Mouse (Mus musculus): ENCODE data around the gene Gadd45gip1. TPM values are rescaled to one million over a fixed set of nuclear protein-coding genes. Genes with fewer than 3 reads are reported as not detected.

Gadd45gip1 gene
- not detected for polyA plus RNA-seq (2014; fragmentation: Illumina TruSeq; extraction: RNeasy Lipid Tissue Mini Kit (QIAGEN cat#74804); ENCODE audit: low read depth, low replicate concordance)

DNA sequence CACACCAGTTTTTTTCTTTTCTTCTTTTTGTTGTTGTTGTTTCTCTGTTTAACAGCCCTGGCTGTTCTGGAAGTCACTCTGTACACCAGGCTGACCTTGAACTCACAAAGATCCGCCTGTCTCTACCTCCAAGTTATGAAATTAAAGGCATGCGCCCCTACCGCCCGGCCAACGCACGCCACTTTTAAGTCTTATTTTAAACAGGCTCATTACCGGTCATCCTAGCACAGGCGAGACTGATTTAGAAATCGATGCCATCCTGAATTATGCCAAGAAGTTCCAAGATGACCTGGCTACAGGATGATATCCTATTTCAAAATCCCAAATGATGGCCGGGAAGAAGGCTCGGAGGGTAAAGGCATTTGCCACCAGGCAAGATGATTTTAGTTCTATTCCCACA, at the start of gene Gadd45gip1:
Gene Gadd45gip1 (plus strand): TSS at position 33 of the 400 bp plus-strand sequence.

DNA sequence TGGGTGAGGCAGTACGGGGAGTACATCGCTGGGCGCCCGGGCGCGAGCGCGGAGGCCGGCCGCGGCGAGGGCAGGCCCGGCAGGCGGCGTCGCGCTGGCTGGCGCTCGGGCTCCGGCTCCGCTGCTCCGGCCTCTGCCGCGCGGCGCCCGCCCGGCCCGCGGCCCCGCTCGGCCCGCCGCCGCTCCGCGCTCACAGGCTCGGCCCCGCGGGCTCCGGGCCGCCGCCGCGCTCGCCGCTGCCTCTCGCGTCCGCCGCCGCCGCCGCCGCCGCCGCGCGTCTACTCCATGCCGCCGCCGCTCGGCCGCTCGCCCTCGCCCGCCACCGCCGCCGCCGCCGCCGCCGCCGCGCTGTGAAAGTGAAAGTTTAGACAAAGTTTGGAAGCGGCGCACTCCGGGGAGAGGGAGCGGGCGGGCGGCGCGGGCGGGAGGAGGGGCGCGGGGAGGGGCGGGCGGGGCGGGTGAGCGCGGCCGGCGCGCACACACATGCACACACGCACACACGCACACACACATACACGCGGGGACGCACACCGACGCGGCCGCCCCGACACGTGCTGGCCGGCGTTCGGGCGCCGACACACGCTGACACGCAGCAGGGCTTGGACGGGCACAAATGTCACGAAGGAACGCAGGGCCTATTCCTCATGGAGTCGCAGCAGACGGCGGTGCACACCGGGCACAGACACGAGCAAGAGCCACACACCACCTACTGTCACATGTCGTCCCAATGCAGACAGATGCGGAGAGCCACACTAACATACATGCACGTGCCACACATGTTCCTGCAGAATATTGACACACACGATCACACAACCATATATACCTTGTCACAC, 31.1 kb upstream of the Gadd45gip1 start, which contains the start of gene Nfix:
Gene Nfix (minus strand): TSS at position 346 of the 833 bp plus-strand sequence.

DNA sequence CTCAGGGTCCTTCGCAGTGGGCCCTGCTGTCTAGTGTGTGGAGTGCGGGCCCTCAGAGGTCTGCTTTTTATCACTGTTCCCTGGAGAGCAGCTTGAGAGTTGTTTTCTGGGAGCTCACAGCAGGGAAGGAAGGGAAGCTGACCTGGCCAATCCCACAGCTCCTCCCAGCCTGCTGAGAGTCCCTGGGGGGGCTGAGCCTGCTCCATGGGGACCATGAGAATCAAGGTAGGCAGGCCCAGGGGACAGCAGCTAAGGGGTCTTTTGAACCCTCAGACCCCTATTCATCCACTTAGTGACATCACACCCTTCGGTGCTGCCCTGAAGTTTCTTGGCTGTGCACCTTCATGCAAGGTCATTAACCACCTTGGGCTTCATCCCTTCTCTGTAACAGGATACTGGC, 8.6 kb upstream of the Gadd45gip1 start, which contains the start of gene Dand5:
Gene Dand5 (minus strand): TSS at position 101 of the 400 bp plus-strand sequence.

DNA sequence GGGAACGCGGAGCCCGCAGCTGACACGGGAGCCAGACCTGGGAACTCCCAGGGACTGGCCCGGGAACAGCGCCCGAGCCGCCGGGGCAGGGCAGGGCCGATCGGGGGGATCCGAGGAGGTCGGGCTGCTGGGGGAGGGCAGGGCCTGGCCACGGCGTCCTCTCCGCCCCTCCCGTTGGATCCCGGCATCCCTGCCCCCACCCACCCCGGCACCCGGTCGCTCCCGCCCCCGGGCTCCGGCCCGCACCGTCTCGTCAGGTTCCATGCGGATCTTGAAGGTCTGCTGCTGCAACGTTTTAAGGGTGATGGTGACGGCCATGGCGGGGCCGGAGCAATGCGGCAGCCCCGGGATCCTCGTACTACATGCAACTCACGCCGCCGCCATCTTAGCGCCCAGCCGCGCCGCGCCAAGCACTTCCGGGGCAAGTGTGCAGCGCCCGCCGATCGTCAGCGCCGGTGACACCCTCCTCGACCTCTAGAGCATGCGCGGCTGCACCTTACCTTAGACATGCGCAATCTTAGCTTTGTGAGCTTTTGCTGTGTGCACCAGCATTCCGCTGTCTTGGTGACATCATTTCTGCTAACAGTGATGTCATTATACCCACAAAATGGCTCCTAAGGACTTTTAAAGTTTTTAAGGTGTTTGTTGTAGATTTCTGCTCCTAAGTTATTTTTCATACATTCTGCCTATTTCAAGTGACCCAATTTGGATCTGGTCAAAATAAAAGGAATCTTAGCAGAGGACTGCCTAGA, 9.1 kb downstream of the Gadd45gip1 start, which contains the start of gene Rad23a:
Gene Rad23a (minus strand): TSS at position 418 of the 752 bp plus-strand sequence.

DNA sequence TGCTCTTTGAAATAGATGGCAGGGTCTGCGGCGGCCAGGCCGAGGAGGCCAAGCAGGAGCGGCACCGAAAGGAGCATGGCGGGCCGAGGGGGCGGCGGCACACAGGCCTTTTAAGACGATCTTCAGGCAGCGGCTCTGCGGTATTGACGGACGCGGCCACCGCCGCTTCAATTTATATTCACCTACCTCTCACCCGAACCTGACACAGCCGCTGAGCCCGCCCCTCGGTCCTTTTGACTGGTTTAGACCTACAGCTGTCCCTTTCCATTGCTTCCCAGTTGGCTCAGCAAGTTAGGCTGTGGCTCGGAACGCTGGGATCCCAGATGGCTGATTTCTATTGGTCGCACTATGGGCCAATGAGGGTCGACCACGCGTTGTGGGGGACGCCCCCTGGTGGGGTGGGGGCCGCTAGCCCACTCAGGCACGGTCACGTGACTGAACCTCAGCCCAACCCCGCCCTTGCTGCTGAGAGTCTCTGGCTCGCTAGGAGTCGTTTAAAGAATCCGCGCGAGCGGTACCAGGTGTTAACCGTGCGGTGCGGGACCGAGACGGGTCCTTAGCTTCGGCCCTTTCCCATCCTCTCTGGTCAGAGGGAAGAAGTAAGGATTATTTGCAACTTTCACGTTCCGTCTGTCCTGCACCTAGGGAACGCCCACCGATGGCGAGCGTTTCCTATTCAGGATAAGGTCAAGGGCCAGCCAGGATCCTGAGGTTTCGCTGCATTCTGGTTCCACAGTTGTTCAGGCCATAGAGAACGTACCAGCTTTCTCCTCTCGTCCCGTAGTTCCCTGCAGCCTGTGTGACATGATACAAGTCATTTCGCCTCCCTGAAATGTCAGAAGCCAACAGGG, 15.6 kb downstream of the Gadd45gip1 start, which contains the start of gene Calr:
Gene Calr (minus strand): TSS at position 213 of the 851 bp plus-strand sequence.

DNA sequence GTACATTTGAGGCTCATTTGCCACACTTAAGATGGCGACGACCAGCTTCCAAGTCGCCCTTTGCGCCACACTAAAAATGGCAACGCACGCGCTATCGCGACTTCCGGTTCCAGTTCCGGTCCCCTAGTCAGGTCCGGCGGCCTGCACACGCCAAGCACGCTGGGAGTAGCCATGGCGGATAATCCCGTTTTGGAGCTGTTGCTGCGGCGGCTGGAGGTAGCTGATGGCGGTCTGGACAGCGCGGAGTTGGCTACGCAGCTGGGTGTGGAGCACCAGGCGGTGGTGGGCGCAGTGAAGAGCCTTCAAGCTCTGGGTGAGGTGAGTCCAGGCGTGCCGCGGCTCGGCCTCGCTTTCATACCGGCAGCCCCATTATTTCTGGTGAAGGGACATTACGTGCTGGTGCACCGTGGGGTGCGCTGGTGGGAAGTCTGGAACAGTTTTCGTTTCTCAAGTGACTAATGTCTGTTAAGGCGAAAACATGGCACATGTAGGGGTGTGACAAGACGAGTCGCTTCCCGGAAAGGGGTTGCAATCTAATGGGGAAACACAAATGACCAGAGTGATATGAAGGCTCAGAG, 25.6 kb downstream of the Gadd45gip1 start, which contains the start of gene Farsa:
Gene Farsa (plus strand): TSS at position 126 of the 578 bp plus-strand sequence.

DNA sequence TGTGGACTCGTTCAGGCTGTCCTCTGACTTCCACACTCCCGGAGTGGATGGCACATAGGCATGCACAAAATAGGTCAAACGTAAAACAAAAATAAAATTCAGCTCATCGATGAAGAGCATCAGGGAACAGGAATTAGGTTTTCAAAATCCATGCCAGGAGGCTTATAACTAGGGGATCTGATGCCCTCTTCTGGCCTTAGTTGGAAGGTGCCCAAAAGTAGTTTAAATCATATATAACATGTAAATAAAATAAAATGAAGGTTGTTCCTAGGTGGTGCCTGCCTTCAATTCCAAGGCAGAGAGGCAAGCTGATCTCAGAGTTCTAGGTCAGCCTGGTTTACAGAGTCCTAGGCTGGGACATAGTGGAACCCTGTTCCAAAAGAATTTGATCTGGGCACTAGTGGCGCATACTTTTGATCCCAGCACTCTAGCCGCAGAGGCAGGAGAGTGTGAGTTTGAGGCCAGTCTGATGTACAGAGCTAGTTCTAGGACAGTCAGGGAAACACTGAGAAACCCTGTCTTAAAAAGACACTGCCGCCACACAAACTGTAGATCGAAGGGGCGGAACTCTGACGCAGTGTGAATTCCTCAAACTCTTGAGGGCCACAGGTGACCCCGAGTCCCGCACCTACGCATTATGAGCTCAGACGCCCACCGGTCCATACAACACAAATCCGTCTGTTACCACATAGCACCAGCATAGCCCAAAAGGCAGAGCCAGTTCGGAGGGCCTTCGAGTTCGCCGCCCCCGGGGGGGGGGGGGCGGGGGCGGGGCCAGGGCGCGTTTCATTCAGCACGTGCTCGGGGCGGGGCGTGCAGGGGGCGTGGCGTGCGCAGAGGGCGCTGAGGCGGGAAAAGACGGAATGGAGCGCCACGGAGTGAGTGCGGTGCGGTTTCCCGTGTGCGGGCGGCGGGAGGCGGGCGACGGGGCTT, 40.3 kb downstream of the Gadd45gip1 start, which contains the start of gene Syce2:
Gene Syce2 (plus strand): TSS at position 736 of the 933 bp plus-strand sequence.

Other genes with a start within 250 kb of the Gadd45gip1 start
- 0.77 TPM for gene Ier2, start 168.7 kb upstream of the Gadd45gip1 start, polyA plus RNA-seq (2014; fragmentation: Illumina TruSeq; extraction: RNeasy Lipid Tissue Mini Kit (QIAGEN cat#74804); ENCODE audit: low read depth, low replicate concordance)
- gene Trmt1, start 145.2 kb upstream of the Gadd45gip1 start, polyA plus RNA-seq (2014; fragmentation: Illumina TruSeq; extraction: RNeasy Lipid Tissue Mini Kit (QIAGEN cat#74804); ENCODE audit: low read depth, low replicate concordance): 7.9 TPM
- 2.0 TPM for gene Nacc1, start 143.7 kb upstream of the Gadd45gip1 start, polyA plus RNA-seq (2014; fragmentation: Illumina TruSeq; extraction: RNeasy Lipid Tissue Mini Kit (QIAGEN cat#74804); ENCODE audit: low read depth, low replicate concordance)
- gene Lyl1, start 130.1 kb upstream of the Gadd45gip1 start, polyA plus RNA-seq (2014; fragmentation: Illumina TruSeq; extraction: RNeasy Lipid Tissue Mini Kit (QIAGEN cat#74804); ENCODE audit: low read depth, low replicate concordance): not detected
- not detected for gene G430095P16Rik, start 108.5 kb upstream of the Gadd45gip1 start, polyA plus RNA-seq (2014; fragmentation: Illumina TruSeq; extraction: RNeasy Lipid Tissue Mini Kit (QIAGEN cat#74804); ENCODE audit: low read depth, low replicate concordance)
- 5.1 TPM for gene Nfix, start 31.2 kb upstream of the Gadd45gip1 start, polyA plus RNA-seq (2014; fragmentation: Illumina TruSeq; extraction: RNeasy Lipid Tissue Mini Kit (QIAGEN cat#74804); ENCODE audit: low read depth, low replicate concordance)
- 3.3 TPM for gene Dand5, start 8.7 kb upstream of the Gadd45gip1 start, polyA plus RNA-seq (2014; fragmentation: Illumina TruSeq; extraction: RNeasy Lipid Tissue Mini Kit (QIAGEN cat#74804); ENCODE audit: low read depth, low replicate concordance)
- 3.5 TPM for gene Rad23a, start 9.1 kb downstream of the Gadd45gip1 start, polyA plus RNA-seq (2014; fragmentation: Illumina TruSeq; extraction: RNeasy Lipid Tissue Mini Kit (QIAGEN cat#74804); ENCODE audit: low read depth, low replicate concordance)
- 862 TPM for gene Calr, start 15.4 kb downstream of the Gadd45gip1 start, polyA plus RNA-seq (2014; fragmentation: Illumina TruSeq; extraction: RNeasy Lipid Tissue Mini Kit (QIAGEN cat#74804); ENCODE audit: low read depth, low replicate concordance)
- 1.3 TPM for gene Farsa, start 25.5 kb downstream of the Gadd45gip1 start, polyA plus RNA-seq (2014; fragmentation: Illumina TruSeq; extraction: RNeasy Lipid Tissue Mini Kit (QIAGEN cat#74804); ENCODE audit: low read depth, low replicate concordance)
- 6.0 TPM for gene Syce2, start 40.6 kb downstream of the Gadd45gip1 start, polyA plus RNA-seq (2014; fragmentation: Illumina TruSeq; extraction: RNeasy Lipid Tissue Mini Kit (QIAGEN cat#74804); ENCODE audit: low read depth, low replicate concordance)
- gene Gcdh, start 62.4 kb downstream of the Gadd45gip1 start, polyA plus RNA-seq (2014; fragmentation: Illumina TruSeq; extraction: RNeasy Lipid Tissue Mini Kit (QIAGEN cat#74804); ENCODE audit: low read depth, low replicate concordance): 302 TPM
- gene Klf1, start 70.4 kb downstream of the Gadd45gip1 start, polyA plus RNA-seq (2014; fragmentation: Illumina TruSeq; extraction: RNeasy Lipid Tissue Mini Kit (QIAGEN cat#74804); ENCODE audit: low read depth, low replicate concordance): not detected
- 7.1 TPM for gene Dnase2a, start 77.0 kb downstream of the Gadd45gip1 start, polyA plus RNA-seq (2014; fragmentation: Illumina TruSeq; extraction: RNeasy Lipid Tissue Mini Kit (QIAGEN cat#74804); ENCODE audit: low read depth, low replicate concordance)
- not detected for gene Mast1, start 105.8 kb downstream of the Gadd45gip1 start, polyA plus RNA-seq (2014; fragmentation: Illumina TruSeq; extraction: RNeasy Lipid Tissue Mini Kit (QIAGEN cat#74804); ENCODE audit: low read depth, low replicate concordance)
- gene Rtbdn, start 115.5 kb downstream of the Gadd45gip1 start, polyA plus RNA-seq (2014; fragmentation: Illumina TruSeq; extraction: RNeasy Lipid Tissue Mini Kit (QIAGEN cat#74804); ENCODE audit: low read depth, low replicate concordance): not detected
- not detected for gene Gm49661, start 137.9 kb downstream of the Gadd45gip1 start, polyA plus RNA-seq (2014; fragmentation: Illumina TruSeq; extraction: RNeasy Lipid Tissue Mini Kit (QIAGEN cat#74804); ENCODE audit: low read depth, low replicate concordance)
- gene Prdx2, start 138.1 kb downstream of the Gadd45gip1 start, polyA plus RNA-seq (2014; fragmentation: Illumina TruSeq; extraction: RNeasy Lipid Tissue Mini Kit (QIAGEN cat#74804); ENCODE audit: low read depth, low replicate concordance): 35.9 TPM
- 1.1 TPM for gene Rnaseh2a, start 138.2 kb downstream of the Gadd45gip1 start, polyA plus RNA-seq (2014; fragmentation: Illumina TruSeq; extraction: RNeasy Lipid Tissue Mini Kit (QIAGEN cat#74804); ENCODE audit: low read depth, low replicate concordance)
- not detected for gene Junb, start 147.2 kb downstream of the Gadd45gip1 start, polyA plus RNA-seq (2014; fragmentation: Illumina TruSeq; extraction: RNeasy Lipid Tissue Mini Kit (QIAGEN cat#74804); ENCODE audit: low read depth, low replicate concordance)
- gene Hook2, start 159.1 kb downstream of the Gadd45gip1 start, polyA plus RNA-seq (2014; fragmentation: Illumina TruSeq; extraction: RNeasy Lipid Tissue Mini Kit (QIAGEN cat#74804); ENCODE audit: low read depth, low replicate concordance): 16.4 TPM
- gene Best2, start 183.0 kb downstream of the Gadd45gip1 start, polyA plus RNA-seq (2014; fragmentation: Illumina TruSeq; extraction: RNeasy Lipid Tissue Mini Kit (QIAGEN cat#74804); ENCODE audit: low read depth, low replicate concordance): not detected
- 16.8 TPM for gene Asna1, start 193.8 kb downstream of the Gadd45gip1 start, polyA plus RNA-seq (2014; fragmentation: Illumina TruSeq; extraction: RNeasy Lipid Tissue Mini Kit (QIAGEN cat#74804); ENCODE audit: low read depth, low replicate concordance)
- gene Trir, start 195.3 kb downstream of the Gadd45gip1 start, polyA plus RNA-seq (2014; fragmentation: Illumina TruSeq; extraction: RNeasy Lipid Tissue Mini Kit (QIAGEN cat#74804); ENCODE audit: low read depth, low replicate concordance): 15.0 TPM
- gene Tnpo2, start 205.4 kb downstream of the Gadd45gip1 start, polyA plus RNA-seq (2014; fragmentation: Illumina TruSeq; extraction: RNeasy Lipid Tissue Mini Kit (QIAGEN cat#74804); ENCODE audit: low read depth, low replicate concordance): 4.2 TPM
- gene Fbxw9, start 228.5 kb downstream of the Gadd45gip1 start, polyA plus RNA-seq (2014; fragmentation: Illumina TruSeq; extraction: RNeasy Lipid Tissue Mini Kit (QIAGEN cat#74804); ENCODE audit: low read depth, low replicate concordance): 0.89 TPM
- not detected for gene Gm5741, start 236.5 kb downstream of the Gadd45gip1 start, polyA plus RNA-seq (2014; fragmentation: Illumina TruSeq; extraction: RNeasy Lipid Tissue Mini Kit (QIAGEN cat#74804); ENCODE audit: low read depth, low replicate concordance)
- gene Dhps, start 240.2 kb downstream of the Gadd45gip1 start, polyA plus RNA-seq (2014; fragmentation: Illumina TruSeq; extraction: RNeasy Lipid Tissue Mini Kit (QIAGEN cat#74804); ENCODE audit: low read depth, low replicate concordance): 9.5 TPM
- 6.1 TPM for gene Wdr83os, start 249.2 kb downstream of the Gadd45gip1 start, polyA plus RNA-seq (2014; fragmentation: Illumina TruSeq; extraction: RNeasy Lipid Tissue Mini Kit (QIAGEN cat#74804); ENCODE audit: low read depth, low replicate concordance)
- gene Wdr83, start 249.8 kb downstream of the Gadd45gip1 start, polyA plus RNA-seq (2014; fragmentation: Illumina TruSeq; extraction: RNeasy Lipid Tissue Mini Kit (QIAGEN cat#74804); ENCODE audit: low read depth, low replicate concordance): 2.3 TPM